Mouse (Mus musculus) left cerebral cortex, postnatal 14 days (tissue): ENCODE measurements around the gene Elmsan1. TPM values are rescaled to one million over a fixed set of nuclear protein-coding genes. Genes with fewer than 3 reads are reported as not detected.
A peak's percentile ranks its signal among the peaks of the same experiment; 100 is the strongest.
"Not testable (repeated sequence)": the region's sequence is repeated elsewhere in the genome, so short reads cannot be mapped to it uniquely, and the experiment has no call there.

Source experiments
- DNase-seq, 2 experiments: peaks; one replicate each; pipeline ENCODE4 v3.0.0; 2021 to 2022; ENCODE audit warnings: low spot score in 2 of 2, mixed read lengths in 1 of 2
- intact Hi-C: fragments of 180-260 bp; cut with DNase I; formaldehyde crosslinking; loops from one replicate; pipeline ENCODE4 v1.15.1; 2025
- long read RNA-seq, 2 experiments: library from polyadenylated mRNA; stranded (forward); transcript quantifications; one replicate each; pipeline ENCODE4 v2.0.0; 2021
- total RNA-seq, 2 experiments: library from RNA; stranded (reverse); gene quantifications; 2 replicates each; pipeline ENCODE4 v1.2.3; 2021

Gene Elmsan1
- 10 to 100 TPM; 12.6 to 18.6 TPM for total RNA-seq
- long read RNA-seq, experiment 1, partial matches to known transcripts, result 1 of 3 reads
- long read RNA-seq, experiment 1, other reads (novel, unspliced or antisense), result 2 of 3 reads
- long read RNA-seq, experiment 2, partial matches to known transcripts, result 1 of 1 reads
- long read RNA-seq, experiment 2, other reads (novel, unspliced or antisense), result 0 of 1 reads

DNA sequence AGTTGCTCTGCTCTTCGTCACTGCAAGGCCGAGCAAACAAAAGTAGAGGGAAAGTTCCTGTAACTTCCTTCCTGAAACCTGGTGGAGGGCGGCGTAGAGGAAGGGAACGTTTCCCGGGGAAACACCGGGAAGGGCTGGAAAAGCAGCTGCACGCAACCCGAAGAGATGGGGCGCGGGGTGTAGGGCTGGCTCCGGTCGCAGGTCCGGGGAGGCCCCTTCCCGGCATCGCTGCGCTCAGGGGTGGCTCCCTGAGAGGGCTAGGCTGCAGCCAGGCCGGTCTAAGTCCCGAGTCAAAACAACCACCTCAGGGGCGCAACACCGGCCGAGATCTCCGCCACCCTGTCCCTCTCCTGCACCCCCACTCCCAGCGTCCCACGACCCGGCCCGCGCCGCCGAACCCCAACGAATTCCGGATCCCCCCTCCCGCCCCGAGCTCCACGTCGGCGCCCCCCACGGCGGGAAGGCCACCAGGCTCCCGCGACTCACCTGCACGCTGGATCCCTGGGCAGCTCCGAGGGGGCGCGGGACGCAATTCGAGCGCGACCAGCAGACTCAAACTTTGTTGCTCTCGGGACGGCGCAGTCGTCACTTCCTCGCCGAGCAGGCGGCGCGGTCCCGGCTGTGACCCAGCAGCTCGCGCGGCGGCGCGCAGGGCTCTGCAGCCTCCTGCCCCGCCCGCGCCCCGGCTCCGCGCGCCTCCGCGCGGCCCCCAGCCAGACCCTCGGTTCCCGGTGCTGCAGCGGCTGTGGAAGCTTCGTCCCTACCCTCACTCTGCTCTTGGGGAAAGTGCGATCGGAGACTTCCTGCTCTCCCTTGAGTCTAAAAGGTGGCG is at the start of gene Elmsan1:
TSS of gene Elmsan1 (minus strand) at position 593 of the 832 bp plus-strand sequence.
- intact Hi-C loops, result loop anchor here (5.0 kb wide), 1 partner anchor 41 kb away; no protein-coding TSS in a partner anchor
- DNase-seq, result peak; percentile 59 to 67

DNA sequence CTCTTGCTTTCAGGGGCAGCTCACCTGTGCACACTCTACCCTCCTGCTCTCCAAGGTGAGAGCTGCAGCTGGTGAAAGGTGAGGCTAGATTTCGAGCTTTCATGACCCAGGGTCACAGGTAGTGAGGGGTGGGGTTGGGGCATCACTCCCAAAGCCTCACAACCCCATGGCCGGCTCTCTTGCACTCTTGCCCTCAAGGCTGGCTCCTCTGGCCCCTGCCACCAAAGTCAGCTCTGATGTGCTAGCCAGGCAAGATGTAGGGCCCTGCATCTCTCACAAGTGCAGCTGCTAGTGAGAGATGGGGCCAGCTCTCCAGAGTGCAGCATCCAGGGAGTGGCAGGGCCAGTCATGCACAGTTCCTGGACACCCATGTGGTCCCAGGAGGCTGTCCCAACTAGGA is 48.6 kb upstream of the Elmsan1 start:
- intact Hi-C loops, result no loop called here

DNA sequence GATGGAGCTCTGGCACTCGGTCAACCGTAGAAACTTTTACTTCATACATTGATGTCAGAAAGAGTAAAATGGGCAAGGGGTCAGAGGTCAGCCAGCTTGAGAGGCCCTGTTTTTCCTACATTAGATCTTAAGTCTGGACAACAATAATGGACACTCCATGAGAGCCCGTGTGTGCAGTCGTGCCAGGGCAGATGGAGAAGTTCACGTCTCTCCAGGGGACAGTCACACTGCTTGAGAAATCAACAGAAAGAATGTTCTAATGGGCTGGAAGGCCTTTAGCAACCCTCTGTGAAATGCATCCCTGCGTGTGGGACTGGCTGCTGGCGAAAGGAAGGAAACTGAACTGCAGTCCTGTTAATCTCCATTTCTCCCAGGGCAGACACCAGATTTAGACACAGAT is 41.7 kb upstream of the Elmsan1 start:
- intact Hi-C loops, result no loop called here
- DNase-seq, result no peak

More for the DNA sequence above, 48.6 kb upstream of the Elmsan1 start:
- no peak for DNase-seq

DNA sequence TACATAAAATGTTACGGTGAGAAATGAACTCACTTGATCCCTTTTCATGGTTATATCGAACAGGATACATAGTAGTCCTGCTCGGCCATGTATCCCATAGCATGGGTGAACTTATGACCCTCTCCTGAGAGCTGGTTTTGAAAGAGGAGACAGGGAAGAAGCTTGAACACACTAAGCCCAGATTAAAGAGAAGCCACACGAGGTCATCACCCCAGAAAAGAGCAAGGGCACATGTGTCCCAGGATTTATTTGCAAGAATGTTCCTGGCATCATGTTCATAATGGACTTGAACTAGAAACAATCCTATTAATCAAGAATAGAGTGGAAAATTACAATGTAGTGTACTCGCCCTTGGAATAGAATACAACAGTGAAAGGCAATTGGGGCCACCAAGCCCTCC is 36.2 kb upstream of the Elmsan1 start:
- intact Hi-C loops, result no loop called here
- no peak for DNase-seq

DNA sequence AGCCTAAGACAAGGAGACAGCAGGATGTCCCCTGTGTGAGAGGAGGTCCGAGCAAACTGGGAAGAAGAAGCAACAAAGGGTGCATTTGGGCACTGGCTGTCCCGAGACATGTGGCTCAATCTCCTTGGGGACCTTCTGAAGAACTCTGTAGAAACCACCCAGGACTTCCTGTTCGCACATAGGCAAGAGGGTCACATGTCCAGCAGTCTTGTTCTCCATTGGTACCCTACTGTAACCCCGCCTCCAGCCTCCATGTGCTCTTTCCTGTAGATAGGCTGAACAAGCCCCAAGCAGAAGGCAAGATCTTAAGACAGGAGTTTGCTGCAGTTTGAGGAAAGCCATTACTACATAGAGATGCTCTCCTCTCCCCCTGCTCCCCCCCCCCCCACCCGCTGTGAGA is 34.1 kb upstream of the Elmsan1 start:
- intact Hi-C loops, result no loop called here
- DNase-seq, result no peak

DNA sequence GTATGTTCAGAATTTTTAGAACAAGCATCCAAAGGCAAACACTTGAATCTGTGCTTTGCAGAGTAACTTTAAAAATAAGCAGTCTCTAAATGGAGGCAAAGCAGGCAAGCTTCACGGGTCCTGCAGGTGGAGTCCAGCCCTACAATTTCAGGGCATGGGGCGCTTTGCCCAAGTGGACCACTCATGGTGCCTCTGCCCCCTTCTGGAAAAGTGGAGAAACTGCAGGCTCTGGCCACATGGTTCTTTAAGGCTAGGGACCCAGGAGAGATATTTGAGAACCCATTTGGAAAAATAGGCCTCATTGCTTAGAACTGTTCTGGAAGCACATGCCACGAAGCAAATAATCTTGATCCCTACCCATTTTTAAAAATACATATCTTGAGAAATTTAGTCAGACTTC is 30.5 kb upstream of the Elmsan1 start:
- intact Hi-C loops, result loop anchor here (2.0 kb wide), 1 partner anchor 88 kb away; no protein-coding TSS in a partner anchor
- DNase-seq, result peak; percentile 57 to 63

DNA sequence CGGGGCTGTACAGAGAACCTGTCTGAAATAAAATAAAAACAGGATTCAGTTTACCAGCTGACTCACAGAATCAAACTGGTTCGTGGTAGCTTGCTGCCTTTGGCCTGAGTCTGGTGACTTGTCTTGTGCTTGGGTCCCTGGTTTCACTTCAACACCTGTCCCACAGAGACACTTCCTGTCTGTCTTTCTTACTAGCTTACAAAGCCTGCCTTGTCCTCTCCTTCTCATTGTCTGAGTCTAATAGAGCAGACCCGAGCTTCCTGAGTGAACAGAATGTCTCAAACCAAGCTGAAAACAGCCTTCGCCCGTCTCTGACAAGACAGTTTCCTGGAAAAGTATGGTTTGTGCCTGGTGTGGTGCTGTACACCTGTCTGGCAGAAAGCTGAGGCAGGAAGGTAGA is 27.0 kb upstream of the Elmsan1 start:
- intact Hi-C loops, result no loop called here
- no peak for DNase-seq

DNA sequence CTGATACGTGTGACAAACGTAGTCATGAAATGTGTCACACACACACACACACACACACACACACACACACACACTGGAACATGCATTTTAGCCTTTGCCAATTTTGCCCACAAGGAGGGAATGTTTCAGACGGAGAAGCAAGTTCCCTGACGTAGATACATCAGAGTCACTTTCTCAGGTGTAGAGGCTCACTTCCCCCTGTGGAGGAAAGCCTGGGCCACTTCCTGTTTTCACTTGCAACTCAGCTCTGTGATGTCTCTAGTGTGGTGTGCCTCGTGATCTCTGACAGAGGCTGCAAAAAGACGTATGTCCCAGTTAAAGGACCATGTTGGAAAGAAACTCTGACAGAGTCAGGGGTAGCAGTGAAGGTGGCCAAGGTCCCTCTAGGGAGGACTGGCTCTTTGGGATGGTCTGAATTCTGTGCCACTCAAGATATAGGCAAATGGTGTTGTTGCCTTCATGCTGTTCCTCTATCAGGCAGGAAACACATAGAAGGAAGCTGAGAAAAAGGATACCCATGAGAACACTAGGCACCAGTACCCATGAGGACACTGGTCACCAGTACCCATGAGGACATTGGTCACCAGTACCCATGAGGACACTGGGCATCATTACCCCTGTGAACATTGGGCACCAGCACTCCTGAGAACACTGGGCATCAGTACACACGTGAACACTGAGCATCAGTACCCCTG is 24.5 kb upstream of the Elmsan1 start:
- intact Hi-C loops, result no loop called here
- no peak for DNase-seq

DNA sequence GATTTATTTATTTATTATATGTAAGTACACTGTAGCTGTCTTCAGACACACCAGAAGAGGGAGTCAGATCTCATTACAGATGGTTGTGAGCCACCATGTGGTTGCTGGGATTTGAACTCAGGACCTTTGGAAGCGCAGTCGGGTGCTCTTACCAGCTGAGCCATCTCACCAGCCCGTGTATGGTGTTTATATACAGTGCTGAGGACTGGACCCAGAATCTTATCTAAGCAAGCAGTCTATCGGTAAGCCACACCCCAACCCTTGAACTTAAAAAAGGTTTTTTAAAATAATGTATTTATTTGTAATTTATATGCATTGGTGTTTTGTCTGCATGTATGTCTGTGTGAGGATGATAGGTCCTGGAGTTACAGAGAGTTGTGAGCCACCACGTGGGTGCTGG is 18.4 kb upstream of the Elmsan1 start:
- DNase-seq, intact Hi-C loops: not testable (repeated sequence)

DNA sequence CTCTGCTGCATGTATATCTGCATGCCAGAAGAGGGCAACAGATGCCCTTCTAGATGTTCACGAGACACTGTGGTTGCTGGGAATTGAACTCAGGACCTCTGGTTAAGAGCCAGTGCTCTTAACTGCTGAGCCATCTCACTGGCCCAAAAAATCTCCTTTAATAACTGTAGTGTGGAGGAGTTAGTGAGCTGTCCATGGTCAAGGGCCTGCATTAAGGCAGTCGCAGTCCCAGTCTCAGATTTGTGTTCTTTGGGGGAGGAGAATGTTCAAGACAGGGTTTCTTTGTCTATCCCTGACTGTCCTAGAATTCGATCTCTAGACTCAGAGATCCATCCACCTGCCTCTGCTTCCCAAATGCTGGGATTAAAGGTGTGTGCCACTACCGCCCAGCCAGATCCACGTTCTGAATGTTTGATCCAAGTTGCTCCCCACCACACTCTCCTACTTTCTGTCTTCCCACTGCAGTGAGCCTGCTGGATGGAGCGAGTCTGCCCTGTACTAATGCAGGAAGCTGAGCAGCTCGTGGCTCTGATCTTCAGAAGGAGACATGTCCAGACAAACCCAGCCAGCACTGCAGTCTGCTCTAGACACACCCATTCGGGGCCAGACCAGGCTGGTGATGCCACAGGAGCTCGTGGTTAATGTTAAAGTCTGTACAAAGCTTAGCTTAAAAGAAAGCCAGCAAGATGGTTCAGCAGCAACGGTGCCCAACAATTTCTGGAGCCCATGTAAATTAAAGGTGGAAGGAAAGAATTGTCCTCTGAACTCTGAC is 17.5 kb upstream of the Elmsan1 start:
- intact Hi-C loops, result no loop called here
- no peak for DNase-seq

DNA sequence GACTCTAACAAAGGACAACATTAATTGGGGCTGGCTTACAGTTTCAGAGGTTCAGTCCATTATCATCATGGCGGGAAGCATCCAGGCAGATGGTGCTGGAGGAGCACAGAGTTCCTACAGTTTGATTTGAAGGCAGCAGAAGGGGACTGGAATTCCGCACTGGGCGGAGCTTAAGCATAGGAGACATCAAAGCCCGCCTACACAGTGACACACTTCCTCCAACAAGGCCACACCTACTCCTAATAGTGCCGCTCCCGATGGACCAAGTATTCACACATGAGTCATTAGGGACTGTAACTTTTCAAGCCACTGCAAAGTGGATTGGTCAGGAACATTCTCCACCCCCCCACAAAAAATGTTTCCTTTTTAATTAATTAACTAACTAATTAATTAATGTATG is 16.9 kb upstream of the Elmsan1 start:
- DNase-seq, result no peak
- intact Hi-C loops, result no loop called here

DNA sequence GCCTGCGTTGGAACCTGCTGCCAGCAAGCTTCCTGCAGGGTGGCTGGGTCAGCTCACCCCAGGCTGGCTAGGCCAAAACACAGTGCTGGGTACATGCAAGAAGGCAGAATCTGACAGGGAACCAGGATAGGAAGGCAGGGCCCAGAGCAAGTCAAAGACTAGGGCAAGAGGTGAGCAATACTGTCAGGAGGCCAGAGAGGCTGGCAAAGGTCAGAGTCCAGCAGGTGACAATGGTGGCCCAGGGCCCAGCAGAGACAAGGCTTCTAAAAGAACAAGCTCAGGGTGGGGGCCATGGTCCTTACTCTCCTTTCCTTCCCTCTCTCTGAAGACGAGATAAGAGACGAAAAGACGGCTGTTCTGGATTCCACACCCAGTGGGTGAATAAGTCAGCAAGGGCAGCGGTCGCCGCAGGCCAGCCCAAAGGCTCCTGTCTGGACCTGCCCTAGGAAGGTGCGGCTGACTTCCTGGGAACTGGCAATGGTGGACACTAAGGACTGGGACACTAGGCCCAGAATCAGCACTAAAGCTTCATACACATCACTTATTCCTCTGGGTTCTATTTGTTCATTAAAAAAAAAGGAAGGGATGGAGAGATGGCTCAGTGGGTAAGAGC is 14.9 kb upstream of the Elmsan1 start:
- intact Hi-C loops, result no loop called here
- no peak for DNase-seq

DNA sequence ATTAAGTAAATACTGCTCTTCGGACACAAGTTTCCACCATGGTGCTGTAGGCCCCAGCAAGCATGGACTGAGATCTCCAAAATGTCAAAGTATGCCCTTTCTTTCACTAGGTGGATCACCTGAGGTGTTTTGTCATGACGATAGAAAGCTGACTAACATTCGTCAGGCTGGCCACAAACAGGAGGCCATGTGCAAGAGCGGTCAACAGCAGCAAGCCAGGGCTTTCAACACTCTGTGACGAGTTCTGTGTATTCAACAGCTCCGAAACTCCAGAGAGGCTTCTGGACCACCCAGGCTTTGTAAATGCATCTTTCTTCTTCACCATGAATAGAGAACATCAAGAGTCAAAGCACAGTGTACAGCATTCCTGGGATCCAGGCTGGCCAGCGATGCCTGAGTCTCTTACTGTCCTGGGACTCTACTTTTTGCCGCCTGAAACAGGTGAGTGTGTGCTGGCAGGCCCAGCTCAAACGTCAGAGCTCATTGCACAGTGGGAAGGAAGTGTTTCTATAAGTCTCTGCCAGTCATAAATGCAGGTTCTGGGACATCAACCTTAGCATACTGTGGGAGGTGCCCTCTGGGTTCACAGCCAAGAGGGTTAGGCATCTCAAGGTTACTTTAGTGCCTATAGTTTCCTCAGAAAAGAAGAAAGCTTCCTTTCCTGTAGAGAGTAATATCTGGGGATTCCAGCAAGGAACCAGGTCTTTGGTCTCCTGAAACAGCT is 7.6 kb upstream of the Elmsan1 start:
- no peak for DNase-seq
- intact Hi-C loops, result no loop called here

DNA sequence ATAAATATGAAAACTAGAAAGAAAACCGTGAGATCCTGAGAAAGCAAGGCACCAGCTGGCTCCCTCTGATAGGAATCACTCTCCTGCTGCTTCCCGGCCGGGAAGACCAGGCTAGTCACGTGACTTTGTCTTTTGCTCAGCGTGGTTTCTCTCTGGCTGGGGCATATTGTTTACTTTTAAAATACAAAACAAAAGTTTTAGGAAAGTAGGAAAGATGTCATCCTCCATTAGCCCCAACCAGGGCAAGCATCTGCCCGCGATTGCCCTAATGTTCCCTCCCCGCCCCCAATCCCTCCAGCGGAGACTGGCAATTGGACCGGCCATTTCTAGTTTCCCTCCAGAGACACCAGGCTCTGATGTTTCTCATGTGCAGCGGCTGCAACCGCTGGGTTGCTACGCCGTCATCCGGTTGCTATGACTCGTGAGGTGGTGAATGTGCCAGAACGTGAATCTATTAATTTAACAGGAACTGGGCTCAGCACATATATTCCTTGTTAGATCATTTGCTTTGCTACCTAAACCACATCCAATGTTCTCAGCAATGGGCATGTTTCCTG is 3.8 kb upstream of the Elmsan1 start:
- peak; percentile 35 to 67 for DNase-seq
- intact Hi-C loops, result no loop called here

DNA sequence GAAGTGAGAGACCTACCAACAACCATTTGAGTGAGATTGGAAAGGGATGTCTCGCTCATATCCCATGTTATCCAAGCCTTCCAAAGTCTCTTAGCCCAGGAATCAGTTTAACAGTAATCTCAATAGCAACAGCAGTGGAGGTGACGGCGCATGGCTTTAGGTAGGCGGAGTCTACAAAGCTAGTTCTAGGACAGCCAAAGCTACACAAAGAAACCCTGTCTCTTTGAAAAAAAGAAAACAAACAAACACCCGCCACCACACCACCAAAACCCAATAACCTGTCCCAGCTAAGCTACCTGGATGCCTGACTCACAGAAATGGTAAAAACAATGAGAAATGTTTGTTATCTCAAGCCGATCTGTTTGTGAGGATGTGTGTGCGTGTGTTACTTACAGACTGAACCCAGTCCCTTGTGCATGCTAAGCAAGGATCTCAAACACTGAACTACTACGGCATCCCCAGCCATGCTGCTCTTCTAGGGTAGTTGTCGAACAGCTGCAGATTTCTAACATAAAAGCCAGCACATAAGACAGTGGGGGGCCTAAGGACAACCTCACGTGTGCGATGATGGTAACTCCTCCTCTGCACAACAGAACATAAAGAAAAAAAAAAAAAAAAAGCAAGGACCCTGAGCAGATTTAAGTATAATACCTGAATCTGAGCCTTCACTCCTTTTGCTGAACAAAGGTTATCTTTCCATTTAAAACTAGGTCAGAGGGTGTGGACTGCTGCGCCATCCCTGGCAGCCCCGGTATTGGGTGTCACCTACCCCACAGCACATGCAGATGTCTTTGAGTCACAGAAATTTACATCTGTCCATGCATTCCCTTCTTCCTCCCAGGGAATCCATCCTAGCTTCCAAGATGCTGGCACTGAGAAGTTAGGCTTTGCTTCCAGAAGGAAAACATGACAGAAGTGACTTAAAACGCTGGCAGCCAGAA is 2.5 kb upstream of the Elmsan1 start:
- no peak for DNase-seq
- intact Hi-C loops, result no loop called here

DNA sequence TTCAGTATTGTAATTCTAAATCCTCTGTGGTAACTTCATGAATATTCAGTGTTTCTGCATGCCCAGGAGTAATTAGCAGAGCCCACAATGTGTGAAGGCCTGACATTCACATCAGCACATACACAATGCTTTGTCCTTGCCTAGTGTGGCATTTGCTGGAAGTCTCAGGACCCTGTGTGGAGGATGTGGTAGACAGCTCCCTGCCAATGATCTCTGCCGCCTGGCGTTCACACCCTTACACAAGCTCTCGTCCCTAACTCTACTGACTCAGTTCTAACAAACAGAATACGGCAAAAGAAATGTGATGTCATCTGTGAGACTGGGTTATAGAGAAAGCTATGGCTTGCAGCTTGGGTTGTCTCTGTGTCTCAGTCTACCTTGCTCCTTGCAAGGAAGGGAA is 1.8 kb upstream of the Elmsan1 start:
- intact Hi-C loops, result no loop called here
- DNase-seq, result no peak

DNA sequence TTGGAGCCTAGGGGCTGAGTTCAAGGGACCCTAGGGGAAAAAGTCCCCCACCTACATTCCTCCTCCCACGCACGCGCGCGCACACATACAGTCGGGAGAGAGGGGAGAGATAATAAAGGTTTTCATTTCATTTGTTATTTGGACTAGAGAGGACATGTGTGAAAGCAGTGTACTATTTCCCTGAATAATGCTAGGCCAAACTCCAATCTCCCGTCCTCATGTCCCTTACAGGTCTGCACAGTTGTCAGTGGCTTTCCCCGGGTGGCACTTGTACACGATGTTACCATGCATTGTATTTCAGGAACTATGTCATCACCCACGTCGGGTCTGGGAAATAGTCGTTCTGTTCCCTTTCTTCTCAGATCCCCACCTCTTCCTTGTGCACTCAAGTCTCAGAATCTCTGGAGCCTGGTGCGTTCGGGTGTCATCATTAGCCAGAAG is 460 bp upstream of the Elmsan1 start:
- DNase-seq, result peak; percentile 29 to 75
- intact Hi-C loops, result loop anchor here (5.0 kb wide), 1 partner anchor 42 kb away; no protein-coding TSS in a partner anchor
